Mouse (Mus musculus) T-cell, adult 2 months (primary cell): ENCODE results near the gene Pecr.
"Not testable (repeated sequence)": the region's sequence is repeated elsewhere in the genome, so short reads cannot be mapped to it uniquely, and the experiment has no call there.

ENCODE experiments used
- DNase-seq: peaks from one replicate; pipeline ENCODE4 v3.0.0; 2022; ENCODE audit warnings: low spot score

The Pecr gene

DNA sequence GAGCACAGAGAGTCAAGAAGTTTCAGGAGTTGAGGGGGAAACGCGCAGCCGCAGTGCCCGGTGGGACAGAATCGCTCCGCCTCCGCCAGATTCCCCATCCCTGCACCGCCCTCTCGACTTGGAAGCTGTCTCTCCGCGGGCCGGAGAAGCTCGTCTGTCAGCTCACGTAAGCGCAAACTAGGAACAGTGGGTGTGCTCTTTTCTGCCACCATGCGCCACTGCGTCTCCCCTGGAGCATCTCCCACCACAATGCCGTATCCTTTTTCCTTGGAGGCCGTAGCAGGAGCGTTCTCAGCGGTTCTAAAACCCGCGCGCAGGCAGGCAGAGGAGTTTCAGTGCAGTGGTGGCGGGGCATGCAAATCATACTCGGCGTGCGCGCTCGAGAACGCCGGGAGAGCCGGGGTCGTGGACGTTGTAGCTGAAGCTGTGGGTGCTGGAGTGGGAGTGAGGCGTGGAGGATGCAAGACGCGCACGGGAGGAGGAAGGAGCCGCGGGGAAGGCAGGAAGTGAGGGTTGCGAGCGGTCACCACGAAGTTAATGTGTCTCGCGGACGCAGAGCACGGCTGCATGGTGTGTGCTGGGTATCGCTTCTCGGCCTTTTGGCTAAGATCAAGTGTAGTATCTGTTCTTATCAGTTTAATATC is 47.6 kb downstream of the Pecr start:
- peak; percentile 31 for DNase-seq

DNA sequence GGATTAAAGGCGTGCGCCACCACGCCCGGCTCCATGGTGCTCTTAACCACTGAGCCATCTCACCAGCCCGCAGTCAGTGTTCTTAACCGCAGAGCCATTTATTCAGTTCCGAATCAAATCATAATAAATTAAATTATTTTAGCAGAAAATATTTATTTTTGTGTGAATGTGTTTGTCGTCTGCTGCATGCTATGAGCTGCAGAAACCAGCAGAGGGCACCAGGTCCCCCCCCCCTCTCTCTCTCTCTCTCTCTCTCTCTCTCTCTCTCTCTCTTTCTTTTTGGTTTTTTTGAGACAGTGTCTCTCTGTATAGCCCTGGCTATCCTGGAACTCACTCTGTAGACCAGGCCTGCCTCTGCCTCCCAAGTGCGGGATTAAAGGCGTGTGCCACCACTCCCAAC is 51.5 kb downstream of the Pecr start:
- DNase-seq, result not testable (repeated sequence)

DNA sequence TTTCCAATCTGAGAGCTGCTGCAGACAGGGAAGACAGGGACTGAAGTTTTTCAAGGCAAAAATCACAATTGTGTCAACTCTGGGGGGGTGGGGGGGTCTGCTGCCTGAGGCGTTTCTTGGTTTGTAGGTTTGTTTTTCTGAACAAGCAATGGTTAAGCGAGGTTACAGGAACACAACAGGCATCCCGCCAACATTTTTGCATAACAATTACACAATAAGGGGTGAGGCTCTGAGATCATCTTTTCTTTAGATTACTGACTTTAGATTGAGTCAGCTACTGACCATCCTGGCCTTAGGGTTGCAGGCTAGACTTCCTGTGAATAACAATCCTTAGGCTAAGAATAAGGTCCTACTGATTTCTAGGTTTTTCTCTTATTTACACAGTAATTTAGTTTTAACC is 55.1 kb downstream of the Pecr start:
- DNase-seq, result no peak

GRCm38 (mm10) chr1:72227546-72227945 is 56.6 kb downstream of the Pecr start:
- DNase-seq, result no peak

DNA sequence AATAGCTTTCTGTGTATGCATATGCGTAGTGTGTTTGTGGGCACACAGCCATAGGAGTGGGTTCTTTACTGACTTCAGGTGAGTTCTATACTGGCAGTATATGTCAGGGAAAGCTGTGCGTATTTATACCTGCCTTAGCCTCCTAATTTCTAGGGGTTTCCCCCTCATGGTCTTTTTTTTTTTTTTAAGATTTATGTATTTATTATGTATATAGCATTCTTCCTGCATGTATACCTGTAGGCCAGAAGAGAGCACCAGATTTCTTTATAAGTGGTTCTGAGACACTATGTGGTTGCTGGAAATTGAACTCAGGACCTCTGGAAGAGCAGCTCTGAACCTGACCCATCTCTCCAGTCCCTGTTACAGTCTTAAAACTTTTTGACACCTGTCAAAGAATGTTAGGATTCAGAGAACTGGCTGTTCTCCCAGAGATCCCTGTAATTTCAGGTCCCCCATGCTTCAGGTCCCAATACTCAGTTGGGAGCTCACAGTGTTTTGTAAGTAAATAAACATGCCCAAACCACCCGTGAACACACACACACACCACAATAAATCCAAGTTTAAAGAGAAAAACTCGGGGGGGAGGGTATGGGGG is 57.1 kb downstream of the Pecr start:
- DNase-seq, result no peak

DNA sequence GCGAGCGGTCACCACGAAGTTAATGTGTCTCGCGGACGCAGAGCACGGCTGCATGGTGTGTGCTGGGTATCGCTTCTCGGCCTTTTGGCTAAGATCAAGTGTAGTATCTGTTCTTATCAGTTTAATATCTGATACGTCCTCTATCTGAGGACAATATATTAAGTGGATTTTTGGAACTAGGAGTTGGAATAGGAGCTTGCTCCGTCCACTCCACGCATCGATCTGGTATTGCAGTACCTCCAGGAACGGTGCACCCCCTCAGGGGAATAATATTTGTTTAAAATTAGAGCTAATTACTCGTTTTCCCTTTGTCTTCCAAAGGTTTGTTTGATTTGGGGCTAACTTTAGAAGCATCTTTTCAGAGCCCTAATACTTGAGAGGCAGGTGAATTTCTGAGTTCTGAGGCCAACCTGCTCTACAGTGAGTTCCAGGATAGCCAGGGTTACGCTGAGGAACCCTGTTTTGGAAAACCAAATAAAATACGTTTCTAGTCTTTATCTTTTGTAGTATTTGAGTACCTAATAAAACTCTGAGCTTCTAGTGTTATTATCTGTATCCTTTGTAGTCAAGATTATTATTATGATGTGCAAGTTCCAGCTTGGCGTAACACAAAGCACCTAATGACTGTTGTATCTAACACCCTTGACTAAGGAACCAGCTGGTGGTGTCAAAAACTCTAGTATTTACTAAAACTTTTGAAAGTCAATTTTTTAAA is 57.8 kb downstream of the Pecr start:
- DNase-seq, result peak; percentile 16

- peak; percentile 84 for DNase-seq
Observed at GRCm38 (mm10) chr1:72225720-72226171, 58.4 kb downstream of the Pecr start.

DNA sequence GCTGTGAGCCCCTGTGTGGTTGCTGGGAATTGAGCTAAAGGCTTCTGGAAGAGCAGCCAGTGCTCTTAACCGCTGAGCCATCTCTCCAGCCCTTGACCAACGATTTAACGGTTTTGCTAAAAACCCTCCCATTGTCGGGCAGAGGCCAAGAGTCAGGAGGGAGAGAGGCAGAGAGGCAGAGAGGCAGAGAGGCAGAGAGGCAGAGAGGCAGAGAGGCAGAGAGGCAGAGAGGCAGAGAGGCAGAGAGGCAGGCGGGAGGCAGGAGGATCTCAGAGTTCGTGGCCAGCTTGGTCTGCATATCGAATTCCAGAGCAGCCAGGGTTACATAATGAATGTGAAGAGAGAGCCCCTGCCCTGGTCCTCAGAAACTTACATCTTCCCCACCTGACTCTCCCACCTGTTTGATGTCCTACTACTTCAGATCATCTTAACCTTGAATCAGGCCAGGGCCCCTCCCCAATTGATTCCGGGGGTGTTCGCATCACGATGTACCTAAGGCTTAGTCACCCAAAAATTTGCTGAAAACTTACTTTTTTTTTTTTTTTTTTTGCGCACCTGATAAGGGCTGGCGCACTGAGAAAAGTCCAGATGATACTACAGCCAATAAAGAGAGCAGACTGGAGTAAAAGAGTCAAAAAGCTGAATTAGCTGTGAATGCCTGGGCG is 58.9 kb downstream of the Pecr start:
- no peak for DNase-seq

GRCm38 (mm10) chr1:72220008-72220407 is 64.1 kb downstream of the Pecr start:
- DNase-seq, result no peak

GRCm38 (mm10) chr1:72219116-72219515 is 65.0 kb downstream of the Pecr start:
- DNase-seq, result no peak

GRCm38 (mm10) chr1:72218626-72219025 is 65.5 kb downstream of the Pecr start:
- no peak for DNase-seq

DNA sequence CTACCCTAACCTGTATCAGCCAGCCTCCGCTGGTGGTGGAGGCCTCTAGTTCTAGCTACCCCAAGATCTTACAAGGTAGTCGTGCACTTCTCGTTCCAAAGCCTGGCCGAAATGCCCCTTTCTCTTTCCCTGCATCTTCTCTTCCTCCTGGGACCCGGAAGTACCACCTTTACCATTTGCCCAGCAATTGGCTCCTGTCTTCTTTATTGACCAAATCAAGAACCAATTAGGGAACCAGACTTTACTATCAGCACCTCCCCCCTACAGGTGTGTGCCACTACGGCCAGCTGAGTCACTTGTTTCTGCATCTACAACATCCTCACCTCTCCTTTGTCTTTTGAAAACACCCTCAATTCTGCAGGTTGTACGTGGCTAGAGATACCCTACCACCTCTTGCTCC is 67.4 kb downstream of the Pecr start:
- no peak for DNase-seq

DNA sequence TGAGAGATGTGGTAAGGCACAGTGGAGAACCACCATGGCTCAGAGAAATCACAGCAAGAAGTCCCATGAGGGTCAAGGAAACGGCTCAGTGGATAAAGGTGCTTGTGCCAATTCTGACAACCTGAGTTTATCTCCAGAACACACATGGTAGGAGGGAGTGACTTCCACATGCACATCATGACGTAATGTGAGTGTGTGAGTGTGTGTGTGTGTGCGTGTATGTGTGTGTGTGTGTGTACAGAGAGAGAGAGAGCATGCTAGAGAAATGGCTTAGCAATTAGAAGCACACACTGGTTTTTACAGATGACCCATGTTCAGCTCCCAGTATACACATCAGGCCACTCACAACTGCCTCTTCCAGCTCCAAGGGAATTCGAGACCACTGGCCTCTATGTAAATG is 68.9 kb downstream of the Pecr start:
- no peak for DNase-seq

DNA sequence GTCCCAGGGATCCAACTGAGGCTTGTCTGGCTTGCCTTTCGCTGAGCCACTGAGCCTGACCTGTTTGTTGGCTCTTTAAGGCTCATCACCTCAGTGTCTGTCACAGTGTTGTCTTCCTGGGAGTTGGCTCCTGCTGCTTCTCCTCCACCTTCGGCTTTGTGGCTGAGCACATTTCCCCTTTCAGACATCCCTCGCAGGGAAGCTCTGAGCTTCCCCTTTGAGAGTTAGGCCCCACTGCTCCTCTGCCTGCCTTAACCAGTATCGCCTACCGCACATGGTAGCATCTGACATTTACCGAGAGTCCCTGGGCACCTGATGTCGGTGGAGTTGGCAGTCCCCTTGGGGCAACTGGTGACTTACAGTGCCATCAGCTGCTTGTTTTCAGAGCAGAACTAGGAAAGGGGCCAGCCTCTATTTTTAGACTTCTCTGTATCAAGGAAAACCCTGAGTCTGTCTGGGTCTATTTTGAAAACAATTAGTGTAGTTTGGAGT is 69.6 kb downstream of the Pecr start:
- peak; percentile 10 for DNase-seq

DNA sequence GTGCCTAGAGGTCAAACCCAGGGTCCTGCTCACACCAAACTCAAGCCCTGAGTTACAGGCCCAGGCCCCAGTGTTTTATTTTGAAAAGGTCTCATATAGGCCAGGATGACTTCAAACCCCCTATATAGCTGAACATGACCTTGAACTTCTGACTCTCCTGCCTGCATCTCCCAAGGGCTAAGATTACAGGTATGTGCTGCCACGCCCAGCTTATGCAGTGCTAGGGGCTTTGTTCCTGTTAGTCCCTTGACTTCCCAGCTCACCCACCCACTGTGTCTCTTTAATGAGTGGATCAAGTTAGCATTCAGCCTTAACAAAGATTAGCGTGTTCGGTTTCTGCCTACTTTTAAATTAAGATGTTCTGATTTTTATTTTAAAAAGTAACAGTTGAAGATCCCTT is 70.2 kb downstream of the Pecr start:
- DNase-seq, result no peak

DNA sequence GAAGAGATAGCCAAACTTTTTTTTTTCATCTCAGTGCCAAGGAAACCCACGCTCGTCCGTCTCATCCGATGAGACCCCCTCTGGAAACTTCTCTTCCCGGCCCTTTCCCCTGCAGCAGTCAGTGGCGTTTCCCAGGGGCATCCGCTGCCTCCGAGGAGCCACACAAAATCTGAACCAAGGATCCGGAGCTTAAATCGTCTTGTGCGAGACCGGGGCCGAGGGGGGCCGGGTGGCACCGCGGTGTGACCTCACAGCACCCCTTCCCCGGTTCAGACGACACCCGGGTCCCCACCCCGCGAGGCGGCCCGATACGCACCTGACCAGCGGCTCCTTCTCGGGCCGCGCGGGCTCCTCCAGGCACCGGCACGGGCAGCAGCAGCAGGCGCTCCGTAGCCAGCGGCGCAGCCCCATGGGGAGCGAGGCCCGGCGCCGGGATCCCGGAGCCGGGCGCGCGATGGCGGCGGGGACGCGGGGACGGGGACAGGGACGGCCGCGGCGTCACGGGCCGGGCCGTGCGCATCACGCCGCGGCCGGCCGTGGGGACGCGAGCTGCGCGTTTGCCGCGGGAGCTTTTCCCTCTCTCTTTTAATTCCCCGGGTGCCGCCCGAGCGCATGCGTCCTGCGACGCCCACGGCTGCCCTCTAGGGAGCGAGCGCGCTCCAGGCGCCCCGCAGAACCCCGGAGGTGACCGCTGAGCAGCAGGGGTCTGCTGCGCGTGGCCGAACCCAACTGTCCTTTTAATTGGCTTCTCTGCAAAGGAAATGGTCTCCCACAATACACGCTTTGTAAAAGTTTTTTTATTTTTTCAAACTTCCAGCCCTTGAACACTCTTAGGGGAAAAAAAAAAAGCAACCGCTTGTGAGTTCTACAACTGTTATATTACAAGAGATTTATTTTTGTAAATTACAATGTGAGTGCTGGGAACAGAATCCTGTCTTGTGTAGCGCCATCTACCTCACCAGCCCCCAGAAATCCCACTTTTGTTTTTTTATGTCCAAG is 72.1 kb downstream of the Pecr start, which contains the start of gene Mreg:
Gene Mreg, minus strand, starts transcription at position 607 of the 999 bp plus-strand sequence.
- peak; percentile 19 for DNase-seq

DNA sequence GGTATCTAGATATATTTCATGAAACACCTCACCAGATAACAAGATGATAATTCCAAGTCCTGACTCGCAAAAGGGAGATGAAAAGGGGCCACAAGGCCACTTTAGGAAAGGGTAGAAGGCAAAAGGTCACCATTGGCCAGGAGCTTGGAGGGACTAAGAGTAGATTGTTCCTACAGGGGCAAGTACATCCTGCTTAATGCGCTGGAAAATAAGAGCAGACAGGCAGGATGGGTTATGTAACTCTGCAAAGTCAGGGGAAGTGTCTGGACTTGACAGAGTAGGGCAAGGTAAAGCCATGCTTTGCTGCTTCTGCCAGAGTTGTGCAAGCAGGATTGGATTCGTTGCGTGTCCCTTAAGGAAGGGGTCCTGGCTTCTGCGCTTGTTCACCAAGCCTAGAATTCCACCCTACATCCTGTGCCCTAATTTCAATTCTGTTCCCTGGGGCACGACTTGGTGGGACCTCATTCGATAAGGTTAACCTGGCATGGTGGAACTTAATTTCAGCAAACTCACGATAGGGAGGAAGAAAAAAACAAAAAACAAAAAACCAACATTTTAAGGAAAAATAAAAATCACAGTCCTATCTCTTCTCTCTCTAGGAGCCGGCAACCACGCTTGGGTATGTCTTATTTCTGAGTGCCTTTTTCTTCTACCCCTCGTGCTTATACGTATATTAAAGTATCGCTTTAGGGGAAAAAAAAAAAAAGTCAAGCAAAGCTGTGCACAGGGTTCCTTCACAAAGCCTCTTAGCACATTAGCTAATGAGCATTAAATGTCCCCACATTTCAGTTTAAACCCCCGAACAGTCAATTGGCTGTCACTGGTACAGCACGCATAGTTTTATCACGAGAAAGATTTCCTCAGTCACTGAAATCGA is 73.1 kb downstream of the Pecr start:
- DNase-seq, result no peak
